Mouse (Mus musculus) spleen, adult 2 months (tissue): ENCODE results near the gene Scd3. TPM values are rescaled to one million over a fixed set of nuclear protein-coding genes. Genes with fewer than 3 reads are reported as not detected.
A peak's percentile ranks its signal among the peaks of the same experiment; 100 is the strongest.
"Not testable (repeated sequence)": the region's sequence is repeated elsewhere in the genome, so short reads cannot be mapped to it uniquely, and the experiment has no call there.

Experiments
- DNase-seq, 2 experiments: peaks; one replicate each; pipeline versions ENCODE4 v3.0.0 to v3.0.0-alpha.2; 2012 to 2021; ENCODE audit warnings: low spot score in 2 of 2, low read depth in 1 of 2
- H3K27ac ChIP-seq: fragments of 200-500 bp; 2 replicates; pipeline ENCODE4 v1.5.1; 2012; ENCODE audit warnings: low read length, inconsistent platforms; ENCODE audit not compliant: insufficient read depth
- H3K27me3 ChIP-seq: fragments of 200-500 bp; 2 replicates; pipeline ENCODE4 v1.6.1; 2012; ENCODE audit warnings: mild to moderate bottlenecking, moderate library complexity, low read length, inconsistent platforms; ENCODE audit not compliant: control insufficient read depth, insufficient read depth
- H3K36me3 ChIP-seq: fragments of 200-500 bp; 2 replicates; pipeline ENCODE4 v1.6.1; 2012; ENCODE audit warnings: mild to moderate bottlenecking, low read length, inconsistent platforms; ENCODE audit not compliant: control insufficient read depth, insufficient read depth
- H3K4me1 ChIP-seq: fragments of 200-500 bp; 2 replicates; pipeline ENCODE4 v1.6.1; 2011; ENCODE audit warnings: inconsistent platforms; ENCODE audit not compliant: control insufficient read depth, insufficient read depth, insufficient read length
- H3K4me3 ChIP-seq: fragments of 200-500 bp; 2 replicates; pipeline ENCODE4 v1.5.1; 2011; ENCODE audit warnings: mild to moderate bottlenecking, inconsistent platforms; ENCODE audit not compliant: insufficient read depth, insufficient read length; ENCODE audit errors: extremely low read depth
- CTCF ChIP-seq: fragments of 200-500 bp; IDR thresholded peaks from 2 replicates; pipeline ENCODE4 v1.5.1; 2011; ENCODE audit warnings: mild to moderate bottlenecking, inconsistent platforms; ENCODE audit not compliant: insufficient read depth, insufficient read length, insufficient replicate concordance; ENCODE audit errors: extremely low read depth
- POLR2A ChIP-seq: fragments of 200-500 bp; IDR thresholded peaks from 2 replicates; pipeline ENCODE4 v1.6.1; 2011; ENCODE audit warnings: low read depth, low read length, inconsistent platforms
- WGBS: fragments of 180-500 bp; shearing (Covaris S2); methylation state at CpG from one replicate; pipeline ENCODE4 v1.1.7; 2018; 5-methylcytosine and 5-hydroxymethylcytosine counted together
- polyA plus RNA-seq: library from polyadenylated mRNA; depleted of rRNA; stranded (reverse); fragments of >200 nt; gene quantifications from 2 replicates; pipeline ENCODE4 v1.2.3, GENCODE M21; 2012

Gene Scd3
- polyA plus RNA-seq, 1 experiment, result not detected

- TF ChIP-seq CTCF, result no peak
- peak; percentile 45; the same call in 1 of the 2 replicates for TF ChIP-seq POLR2A
- H3K27ac ChIP-seq, result peak overlapping the region; percentile 78
- peak; percentile 96 to 98 for DNase-seq
- 5% methylated on average over 36 of the region's 36 CpGs for WGBS
- no peaks in the 10 kb centered on the region for H3K36me3 ChIP-seq
- peaks cover 30% of the 10 kb centered on the region for H3K4me1 ChIP-seq
- H3K4me3 ChIP-seq, result peak overlapping the region; percentile 32; the same call in 1 of the 2 replicates
- H3K27me3 ChIP-seq, result no peaks in the 10 kb centered on the region
Measured at GRCm38 (mm10) chr19:44248081-44248853, 45.2 kb downstream of the Scd3 start.

- WGBS, result 68% methylated on average over 11 of the region's 11 CpGs
- Histone ChIP-seq H3K4me1 (peaks cover 37% of the 10 kb centered on the region), H3K27ac (peak overlapping the region; percentile 78), H3K4me3 (no peak overlapping the region), H3K36me3 (no peaks in the 10 kb centered on the region), H3K27me3 (no peaks in the 10 kb centered on the region)
- TF ChIP-seq POLR2A (no peak), CTCF (no peak)
- DNase-seq, result no peak
Measured at GRCm38 (mm10) chr19:44248854-44249351, 45.8 kb downstream of the Scd3 start.

GRCm38 (mm10) chr19:44251138-44251537 lies 48.1 kb downstream of the Scd3 start:
- H3K27me3 ChIP-seq, result not testable (repeated sequence)

GRCm38 (mm10) chr19:44251936-44252558 lies 49.0 kb downstream of the Scd3 start:
- DNase-seq, result peak; percentile 46 to 63
- H3K4me1 ChIP-seq, result peaks cover 40% of the 10 kb centered on the region
- H3K36me3 ChIP-seq, result no peaks in the 10 kb centered on the region
- TF ChIP-seq POLR2A, result no peak
- TF ChIP-seq CTCF, result no peak
- H3K27ac ChIP-seq, result peak overlapping the region; percentile 89
- H3K27me3 ChIP-seq, result no peaks in the 10 kb centered on the region
- H3K4me3 ChIP-seq, result no peak overlapping the region
- WGBS, result 27% methylated on average over 12 of the region's 12 CpGs

More at GRCm38 (mm10) chr19:44251138-44251537, 48.1 kb downstream of the Scd3 start:
- 87% methylated on average over 6 of the region's 6 CpGs for WGBS
- H3K36me3 ChIP-seq, H3K4me3 ChIP-seq, DNase-seq, H3K27ac ChIP-seq: not testable (repeated sequence)
- peaks cover 42% of the 10 kb centered on the region for H3K4me1 ChIP-seq

- peak in 1 of 2 experiments; percentile 64 for DNase-seq
- not testable (repeated sequence) for H3K27me3 ChIP-seq, H3K4me3 ChIP-seq, H3K36me3 ChIP-seq
- Histone ChIP-seq H3K27ac (peak overlapping the region; percentile 50), H3K4me1 (peaks cover 31% of the 10 kb centered on the region)
- WGBS, result 50% methylated on average over 4 of the region's 4 CpGs
Measured at GRCm38 (mm10) chr19:44254106-44254505, 51.0 kb downstream of the Scd3 start.

- H3K4me1 ChIP-seq, result peaks cover 20% of the 10 kb centered on the region
- H3K27ac ChIP-seq, result no peak overlapping the region
- DNase-seq, result no peak
- no peaks in the 10 kb centered on the region for H3K27me3 ChIP-seq
- no peak overlapping the region for H3K4me3 ChIP-seq
- 63% methylated on average over 13 of the region's 13 CpGs for WGBS
- no peaks in the 10 kb centered on the region for H3K36me3 ChIP-seq
- TF ChIP-seq CTCF (no peak), POLR2A (no peak)
Measured at GRCm38 (mm10) chr19:44257377-44257966, 54.4 kb downstream of the Scd3 start.

- H3K27me3 ChIP-seq, result no peaks in the 10 kb centered on the region
- WGBS, result 75% methylated on average over 4 of the region's 4 CpGs
- H3K4me1 ChIP-seq, result peaks cover 4% of the 10 kb centered on the region; the same call in 1 of the 2 replicates
- TF ChIP-seq CTCF, result no peak
- TF ChIP-seq POLR2A, result no peak
- H3K36me3 ChIP-seq, result no peaks in the 10 kb centered on the region
- no peak overlapping the region for H3K4me3 ChIP-seq
- no peak overlapping the region for H3K27ac ChIP-seq
- no peak for DNase-seq
Measured at GRCm38 (mm10) chr19:44259484-44259883, 56.4 kb downstream of the Scd3 start.
